Mouse (Mus musculus) hindbrain, postnatal 0 days (tissue): ENCODE results near the gene Zeb2. TPM values are rescaled to one million over a fixed set of nuclear protein-coding genes. Genes with fewer than 3 reads are reported as not detected.

Experiments used
- ATAC-seq: fragments of 200-750 bp; cut with Nextera tagmentation; 2 replicates; pipeline ENCODE4 v1.8.0; 2017; ENCODE audit warnings: mild to moderate bottlenecking, moderate TSS enrichment, moderate library complexity
- DNase-seq: peaks from one replicate; pipeline ENCODE4 v3.0.0-alpha.2; 2015; ENCODE audit warnings: low spot score
- H3K27ac ChIP-seq: fragments of 300-500 bp; sonication (generic); 2 replicates; pipeline ENCODE4 v1.5.1; 2014; ENCODE audit warnings: mild to moderate bottlenecking
- H3K27me3 ChIP-seq: fragments of 300-500 bp; sonication (generic); 2 replicates; pipeline ENCODE4 v1.6.1; 2014; ENCODE audit warnings: low read length, mixed read lengths; ENCODE audit not compliant: insufficient read depth
- H3K36me3 ChIP-seq: fragments of 300-500 bp; sonication (generic); 2 replicates; pipeline ENCODE4 v1.6.1; 2014; ENCODE audit warnings: low read length, mixed read lengths; ENCODE audit not compliant: insufficient read depth
- H3K4me1 ChIP-seq: fragments of 300-500 bp; sonication (generic); 2 replicates; pipeline ENCODE4 v1.6.1; 2014; ENCODE audit warnings: antibody characterized with exemption, low read length, mixed read lengths; ENCODE audit not compliant: insufficient read depth
- H3K4me2 ChIP-seq: fragments of 300-500 bp; sonication (generic); 2 replicates; pipeline ENCODE4 v1.6.1; 2014; ENCODE audit warnings: low read depth, mild to moderate bottlenecking, low read length, moderate library complexity, mixed read lengths
- H3K4me3 ChIP-seq: fragments of 300-500 bp; sonication (generic); 2 replicates; pipeline ENCODE4 v1.5.1; 2014; ENCODE audit warnings: low read length
- H3K9ac ChIP-seq: fragments of 300-500 bp; sonication (generic); replicated peaks from 2 replicates; pipeline ENCODE4 v1.6.1; 2014; ENCODE audit warnings: mild to moderate bottlenecking, low read length, moderate library complexity, mixed read lengths
- H3K9me3 ChIP-seq: fragments of 300-500 bp; sonication (generic); 2 replicates; pipeline ENCODE4 v1.6.1; 2016; ENCODE audit warnings: low read length, mixed read lengths
- CTCF ChIP-seq: IDR thresholded peaks from 2 replicates; pipeline ENCODE4 v1.5.1; 2016; ENCODE audit warnings: antibody characterized with exemption, control low read depth, low read depth
- WGBS: fragments of 180-500 bp; shearing (Covaris S2); extraction: QIAGEN DNeasy Blood & Tissue Kit; methylation state at CpG from one replicate; pipeline ENCODE4 v1.1.7; 2014; 5-methylcytosine and 5-hydroxymethylcytosine counted together
- polyA plus RNA-seq: library from polyadenylated mRNA; unstranded; fragments of >200 nt; fragmentation: Nextera tagmentation; extraction: Ambion mirVana; gene quantifications from 2 replicates; pipeline ENCODE4 v1.2.1, GENCODE M21; 2015
- total RNA-seq: library from RNA; depleted of rRNA; stranded (reverse); fragments of >200 nt; gene quantifications from 2 replicates; pipeline ENCODE4 v1.2.3, GENCODE M21; 2014

Zeb2 gene
- total and polyA plus RNA-seq, 2 experiments from 2014 or later: 21.4 to 52.0 TPM

GRCm38 (mm10) chr2:44960561-44960960 is 156.6 kb downstream of the Zeb2 start:
- 89% methylated on average over 3 of the region's 3 CpGs for WGBS
- DNase-seq (no peak), ATAC-seq (no peak)
- H3K27ac ChIP-seq: no peak overlapping the region
- no peak overlapping the region for H3K4me3 ChIP-seq
- H3K27me3 ChIP-seq: no peaks in the 10 kb centered on the region
- H3K4me2 ChIP-seq: no peak overlapping the region
- no peak overlapping the region for H3K9ac ChIP-seq
- no peaks in the 10 kb centered on the region for H3K9me3 ChIP-seq
- H3K4me1 ChIP-seq: no peaks in the 10 kb centered on the region
- no peaks in the 10 kb centered on the region for H3K36me3 ChIP-seq
- no peak for TF ChIP-seq CTCF

- no peaks in the 10 kb centered on the region for H3K4me1 ChIP-seq
These were observed 159.8 kb downstream of the Zeb2 start for GRCm38 (mm10) chr2:44957329-44957797.

GRCm38 (mm10) chr2:44956232-44956631 is 161.0 kb downstream of the Zeb2 start:
- DNase-seq (no peak), ATAC-seq (no peak)
- Histone ChIP-seq H3K36me3 (no peaks in the 10 kb centered on the region), H3K9ac (no peak overlapping the region), H3K4me3 (no peak overlapping the region), H3K9me3 (no peaks in the 10 kb centered on the region), H3K4me1 (no peaks in the 10 kb centered on the region), H3K27ac (no peak overlapping the region), H3K4me2 (no peak overlapping the region), H3K27me3 (no peaks in the 10 kb centered on the region)
- no peak for TF ChIP-seq CTCF
- WGBS: 59% methylated on average over 3 of the region's 3 CpGs

More at GRCm38 (mm10) chr2:44957329-44957797, 159.8 kb downstream of the Zeb2 start:
- no peaks in the 10 kb centered on the region for H3K9me3 ChIP-seq
- no peaks in the 10 kb centered on the region for H3K27me3 ChIP-seq
- TF ChIP-seq CTCF: no peak
- H3K36me3 ChIP-seq: no peaks in the 10 kb centered on the region
- ATAC-seq (no peak), DNase-seq (no peak)
- no peak overlapping the region for H3K4me2 ChIP-seq
- H3K9ac ChIP-seq: no peak overlapping the region
- no peak overlapping the region for H3K4me3 ChIP-seq
- 91% methylated on average over 1 of the region's 1 CpGs for WGBS
- H3K27ac ChIP-seq: no peak overlapping the region

- H3K4me3 ChIP-seq: no peak overlapping the region
- H3K9me3 ChIP-seq: no peaks in the 10 kb centered on the region
- no peak overlapping the region for H3K4me2 ChIP-seq
- no peak for ATAC-seq
- TF ChIP-seq CTCF: no peak
- no peak overlapping the region for H3K9ac ChIP-seq
- no peaks in the 10 kb centered on the region for H3K27me3 ChIP-seq
- no peak for DNase-seq
- no peaks in the 10 kb centered on the region for H3K4me1 ChIP-seq
- 89% methylated on average over 6 of the region's 6 CpGs for WGBS
- no peak overlapping the region for H3K27ac ChIP-seq
- no peaks in the 10 kb centered on the region for H3K36me3 ChIP-seq
These were observed 161.7 kb downstream of the Zeb2 start for GRCm38 (mm10) chr2:44955506-44955905.

- H3K27ac ChIP-seq: no peak overlapping the region
- no peaks in the 10 kb centered on the region for H3K4me1 ChIP-seq
- DNase-seq (no peak), ATAC-seq (no peak)
- TF ChIP-seq CTCF: no peak
- H3K36me3 ChIP-seq: no peaks in the 10 kb centered on the region
- H3K9ac ChIP-seq: no peak overlapping the region
- H3K9me3 ChIP-seq: no peaks in the 10 kb centered on the region
- no peak overlapping the region for H3K4me2 ChIP-seq
- no peaks in the 10 kb centered on the region for H3K27me3 ChIP-seq
- no peak overlapping the region for H3K4me3 ChIP-seq
- 86% methylated on average over 1 of the region's 1 CpGs for WGBS
These were observed 163.0 kb downstream of the Zeb2 start for GRCm38 (mm10) chr2:44954180-44954579.

- WGBS: 43% methylated on average over 6 of the region's 6 CpGs
- no peaks in the 10 kb centered on the region for H3K4me1 ChIP-seq
- DNase-seq: no peak
- no peak for TF ChIP-seq CTCF
- H3K9ac ChIP-seq: no peak overlapping the region
- no peaks in the 10 kb centered on the region for H3K9me3 ChIP-seq
- no peak overlapping the region for H3K4me2 ChIP-seq
- ATAC-seq: no peak
- no peak overlapping the region for H3K4me3 ChIP-seq
- H3K36me3 ChIP-seq: no peaks in the 10 kb centered on the region
- no peak overlapping the region for H3K27ac ChIP-seq
- no peaks in the 10 kb centered on the region for H3K27me3 ChIP-seq
These were observed 164.3 kb downstream of the Zeb2 start for GRCm38 (mm10) chr2:44952830-44953422.

- TF ChIP-seq CTCF: no peak
- Histone ChIP-seq H3K4me3 (no peak overlapping the region), H3K27me3 (no peaks in the 10 kb centered on the region), H3K4me1 (no peaks in the 10 kb centered on the region), H3K9ac (no peak overlapping the region), H3K36me3 (no peaks in the 10 kb centered on the region), H3K9me3 (no peaks in the 10 kb centered on the region), H3K27ac (no peak overlapping the region), H3K4me2 (no peak overlapping the region)
- ATAC-seq (no peak), DNase-seq (no peak)
- WGBS: 64% methylated on average over 4 of the region's 4 CpGs
These were observed 165.5 kb downstream of the Zeb2 start for GRCm38 (mm10) chr2:44951651-44952213.
